Mouse (Mus musculus): ENCODE results near the gene Cdk8.
"Not testable (repeated sequence)": the region's sequence is repeated elsewhere in the genome, so short reads cannot be mapped to it uniquely, and the experiment has no call there.

The Cdk8 gene

GRCm38 (mm10) chr5:146230864-146231654, at the start of gene Cdk8:
TSS of gene Cdk8 (plus strand) at chr5:146231230.
- peak; percentile 96 for DNase-seq (ENCODE audit: extremely low spot score, low spot score)

DNA sequence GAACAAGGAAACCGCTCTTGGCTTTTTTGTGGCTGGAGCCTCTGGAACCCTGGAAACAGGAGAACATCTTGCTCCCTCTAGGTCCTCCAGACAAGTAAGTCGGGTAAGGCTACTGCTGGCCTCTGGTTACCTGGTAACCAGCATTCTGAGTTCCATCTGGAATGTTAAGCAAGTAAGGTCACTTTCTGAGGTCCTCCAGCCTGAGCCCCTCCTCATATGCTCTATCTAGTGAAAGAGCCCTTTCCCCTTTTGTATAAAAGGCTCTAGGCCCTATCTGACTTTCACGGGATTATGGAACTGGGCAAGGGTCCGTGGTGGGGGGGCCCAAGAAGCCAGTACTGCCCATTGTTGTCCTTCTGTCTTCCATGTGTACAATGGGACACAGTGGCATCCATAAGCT, 45.8 kb upstream of the Cdk8 start, which contains the start of gene 1700001J03Rik:
Gene 1700001J03Rik, minus strand, starts transcription at position 101 of the 400 bp plus-strand sequence.
- not testable (repeated sequence) for DNase-seq (ENCODE audit: extremely low spot score, low spot score)

DNA sequence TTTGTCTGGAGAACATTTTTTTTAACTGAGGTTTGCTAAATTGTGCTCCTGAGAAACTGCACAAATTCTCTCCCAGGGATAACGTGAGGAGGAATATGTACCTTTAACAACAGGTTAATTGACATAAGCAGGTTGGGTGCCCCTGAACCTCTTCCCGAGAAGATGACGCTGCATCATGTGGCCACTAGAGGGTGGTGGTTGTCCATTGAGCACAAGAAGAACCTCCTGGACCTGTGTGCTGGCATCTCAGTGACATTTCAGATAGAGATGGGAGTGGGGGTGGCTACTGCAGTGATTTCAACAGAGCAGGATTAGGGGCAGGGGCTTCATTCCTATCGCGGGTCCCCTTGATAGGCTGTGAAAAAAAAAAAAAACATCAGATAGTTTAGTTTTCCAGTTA, 43.6 kb upstream of the Cdk8 start:
- peak; percentile 16 for DNase-seq (ENCODE audit: extremely low spot score, low spot score)

DNA sequence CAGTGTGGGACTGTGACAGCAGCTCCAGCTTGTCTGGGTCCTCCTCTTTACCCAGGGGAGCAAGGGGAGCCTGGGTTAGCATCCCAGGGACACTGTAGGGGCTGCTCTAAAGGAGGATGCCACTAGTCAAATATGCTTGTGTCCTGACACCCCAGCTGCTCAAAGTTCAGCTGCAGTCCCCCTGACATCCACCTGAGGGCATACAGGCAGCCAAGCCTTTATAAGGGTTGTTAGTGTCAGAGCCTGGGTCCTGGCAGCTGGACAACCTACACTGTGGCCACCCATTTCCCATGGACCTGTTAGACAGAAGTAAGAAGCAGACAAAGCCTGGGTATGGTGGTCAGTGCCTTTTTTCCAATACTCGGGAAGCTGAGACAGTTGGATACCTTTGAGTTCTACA, 42.9 kb upstream of the Cdk8 start:
- no peak for DNase-seq (ENCODE audit: extremely low spot score, low spot score)

- DNase-seq (ENCODE audit: extremely low spot score, low spot score), result no peak
These were observed 42.3 kb upstream of the Cdk8 start for GRCm38 (mm10) chr5:146188712-146189111.

DNA sequence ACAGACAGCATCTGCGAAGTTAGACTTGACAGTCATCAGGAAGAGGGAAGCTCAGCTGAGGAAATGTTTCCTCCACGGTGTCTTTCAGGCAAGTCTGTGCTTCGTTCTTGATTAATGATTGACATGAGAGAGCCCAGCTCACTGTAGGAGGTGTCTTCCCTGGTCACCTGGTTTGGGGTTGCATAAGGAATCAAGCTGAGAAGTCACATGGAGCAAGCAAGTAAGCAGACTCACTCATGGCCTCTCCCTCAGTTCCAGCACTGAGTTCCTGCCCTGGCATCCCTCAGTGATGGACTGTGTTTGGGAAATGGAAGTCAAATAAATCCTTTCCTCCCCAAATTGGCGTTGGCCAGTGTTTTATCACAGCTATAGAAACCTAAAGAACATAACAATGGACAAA, 40.9 kb upstream of the Cdk8 start:
- no peak for DNase-seq (ENCODE audit: extremely low spot score, low spot score)

GRCm38 (mm10) chr5:146190501-146191269, 40.3 kb upstream of the Cdk8 start:
- DNase-seq (ENCODE audit: extremely low spot score, low spot score), result no peak

DNA sequence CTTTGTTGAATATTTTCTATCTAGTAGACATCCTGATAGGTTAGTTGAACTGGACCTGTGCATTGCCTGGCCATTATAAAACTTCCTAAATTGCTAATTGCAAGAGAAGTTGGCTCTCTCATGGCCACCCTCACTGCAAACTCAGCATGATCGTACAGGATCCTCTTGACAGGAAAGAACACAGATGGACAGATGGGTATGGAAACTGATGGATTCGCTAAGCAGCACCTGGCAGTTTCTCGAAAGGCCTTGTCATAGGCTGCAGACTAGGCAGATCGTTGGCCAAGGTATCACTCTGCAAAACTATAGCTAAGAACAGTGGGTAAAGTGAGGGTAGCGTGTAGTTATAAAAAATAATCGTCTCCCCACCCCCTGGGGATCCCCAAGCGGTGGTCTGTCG, 37.7 kb upstream of the Cdk8 start:
- DNase-seq (ENCODE audit: extremely low spot score, low spot score), result no peak

GRCm38 (mm10) chr5:146199073-146199472, 32.0 kb upstream of the Cdk8 start:
- no peak for DNase-seq (ENCODE audit: extremely low spot score, low spot score)

DNA sequence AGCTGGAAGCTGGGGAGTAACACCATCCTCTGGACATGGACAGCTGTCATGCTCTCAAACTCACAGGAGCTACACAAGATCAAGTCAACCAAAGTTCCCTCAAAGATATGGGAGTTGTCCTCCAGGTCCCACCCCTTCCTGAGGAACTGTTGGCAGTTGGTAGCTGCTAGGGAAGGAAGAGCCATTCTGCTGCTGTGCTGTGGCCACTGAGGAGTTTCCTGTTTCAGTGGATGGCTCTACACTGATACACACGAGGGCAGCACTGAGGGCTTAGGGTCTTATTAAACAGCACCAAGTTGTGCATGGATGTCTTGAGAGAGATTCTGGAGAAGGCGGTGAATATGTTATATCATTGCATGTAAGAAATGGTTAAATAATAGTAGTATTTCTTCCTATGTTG, 31.5 kb upstream of the Cdk8 start:
- DNase-seq (ENCODE audit: extremely low spot score, low spot score), result no peak

- no peak for DNase-seq (ENCODE audit: extremely low spot score, low spot score)
These were observed 30.4 kb upstream of the Cdk8 start for GRCm38 (mm10) chr5:146200580-146200979.

DNA sequence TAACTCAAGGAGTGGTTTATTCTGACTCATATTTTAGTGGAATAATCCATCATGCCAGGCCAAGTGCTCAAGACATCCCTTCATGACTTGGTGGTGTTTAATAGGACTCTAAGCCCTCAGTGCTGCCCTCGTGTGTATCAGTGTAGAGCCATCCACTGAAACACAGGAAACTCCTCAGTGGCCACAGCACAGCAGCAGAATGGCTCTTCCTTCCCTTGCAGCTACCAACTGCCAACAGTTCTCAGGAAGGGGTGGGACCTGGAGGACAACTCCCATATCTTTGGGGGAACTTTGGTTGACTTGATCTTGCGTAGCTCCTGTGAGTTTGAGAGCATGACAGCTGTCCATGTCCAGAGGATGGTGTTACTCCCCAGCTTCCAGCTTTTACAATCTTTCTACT, 27.1 kb upstream of the Cdk8 start:
- DNase-seq (ENCODE audit: extremely low spot score, low spot score), result no peak

- DNase-seq (ENCODE audit: extremely low spot score, low spot score), result no peak
These were observed 25.5 kb upstream of the Cdk8 start for GRCm38 (mm10) chr5:146205537-146205936.

GRCm38 (mm10) chr5:146220501-146220878, 10.5 kb upstream of the Cdk8 start:
- no peak for DNase-seq (ENCODE audit: extremely low spot score, low spot score)

- DNase-seq (ENCODE audit: extremely low spot score, low spot score), result peak; percentile 93
These were observed 9.9 kb upstream of the Cdk8 start, which contains the start of gene Rnf6 for GRCm38 (mm10) chr5:146220879-146221714. TSS of gene Rnf6 (minus strand) at chr5:146221555.

- no peak for DNase-seq (ENCODE audit: extremely low spot score, low spot score)
These were observed 9.3 kb upstream of the Cdk8 start for GRCm38 (mm10) chr5:146221722-146222121.

DNA sequence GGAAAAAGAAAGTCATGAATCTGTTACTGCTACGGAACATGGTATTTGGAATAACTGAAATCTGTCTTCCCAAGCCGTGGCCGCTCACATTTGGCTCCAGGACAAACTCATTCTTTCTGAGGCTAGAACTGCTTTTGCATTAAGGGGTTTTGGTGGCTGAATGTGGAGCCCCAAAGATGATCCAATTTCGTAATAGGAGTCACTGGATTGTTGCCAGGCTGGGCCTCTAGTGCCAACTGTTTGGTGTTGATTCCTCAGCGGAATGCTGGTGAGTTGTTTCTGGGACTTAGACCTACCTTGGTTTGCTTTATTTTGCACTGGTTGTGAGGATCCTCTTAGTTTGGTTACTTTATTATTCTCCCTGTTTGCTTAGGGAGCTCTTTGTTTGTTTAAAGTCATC, 7.2 kb upstream of the Cdk8 start:
- no peak for DNase-seq (ENCODE audit: extremely low spot score, low spot score)

DNA sequence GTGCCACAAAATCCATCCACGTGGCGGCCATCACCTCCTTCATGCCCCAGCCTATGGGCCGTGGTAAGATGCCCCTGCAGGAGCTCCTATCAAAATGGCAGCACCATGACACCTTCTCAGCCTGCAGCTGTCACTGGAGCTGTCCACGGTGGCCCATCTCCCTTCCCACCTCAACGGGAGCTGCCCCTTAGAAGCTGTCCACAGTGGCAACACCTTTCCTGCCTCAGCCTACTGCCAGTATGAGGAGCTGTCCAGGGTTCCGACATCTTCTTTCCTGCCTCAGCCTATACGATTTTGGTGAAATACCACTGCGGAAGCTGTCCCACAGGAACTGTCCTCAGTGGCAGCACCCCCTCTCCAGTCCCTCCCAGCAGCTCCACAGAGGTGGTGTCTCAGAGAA, 3.5 kb upstream of the Cdk8 start:
- no peak for DNase-seq (ENCODE audit: extremely low spot score, low spot score)

DNA sequence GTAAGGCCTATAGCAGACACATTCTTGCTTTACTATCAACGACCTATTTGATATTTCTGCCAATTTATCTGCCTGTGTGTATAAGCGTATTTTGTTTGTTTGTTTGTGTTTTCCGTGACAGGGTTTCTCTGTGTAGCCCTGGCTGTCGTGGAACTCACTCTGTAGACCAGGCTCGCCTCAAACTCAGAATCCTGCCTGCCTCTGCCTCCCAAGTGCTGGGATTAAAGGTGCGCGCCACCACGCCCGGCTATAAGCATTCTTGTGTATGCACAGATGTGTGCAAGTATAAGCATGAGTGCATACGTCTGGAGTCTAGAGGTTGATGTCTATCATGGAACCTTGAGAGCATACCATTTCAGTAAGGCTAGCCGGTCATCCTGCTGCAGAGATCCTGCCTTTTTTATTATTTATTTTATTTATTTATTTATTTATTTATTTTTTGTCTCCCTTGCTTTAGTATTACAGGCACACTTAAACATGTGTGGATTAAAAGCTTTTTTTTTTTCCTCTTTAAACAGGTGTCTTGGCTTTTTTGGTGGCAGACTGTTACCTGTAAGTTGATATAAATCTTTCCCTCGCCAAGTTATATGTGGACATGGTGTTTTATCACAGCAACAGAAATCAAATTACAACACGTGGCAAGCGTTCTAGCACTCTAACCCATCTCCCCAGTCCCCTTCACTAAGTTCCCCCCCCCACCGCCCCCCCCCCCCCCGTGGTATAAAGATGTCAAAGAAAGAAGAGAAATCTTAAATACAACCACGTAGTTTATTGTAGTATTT, 970 bp upstream of the Cdk8 start:
- DNase-seq (ENCODE audit: extremely low spot score, low spot score), result no peak

DNA sequence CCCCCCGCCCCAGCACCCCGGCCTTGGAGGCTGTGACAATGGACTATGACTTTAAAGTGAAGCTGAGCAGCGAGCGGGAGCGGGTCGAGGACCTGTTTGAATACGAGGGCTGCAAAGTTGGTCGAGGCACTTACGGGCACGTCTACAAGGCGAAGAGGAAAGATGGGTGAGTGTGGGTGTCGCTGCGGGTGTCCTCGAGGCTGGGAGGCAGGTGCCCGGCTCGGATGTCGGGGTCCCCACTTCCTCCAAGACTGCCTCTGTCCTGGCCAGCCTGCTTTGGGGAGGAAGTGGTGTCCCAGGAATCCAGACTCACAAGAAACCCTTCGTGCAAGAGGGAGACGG, 596 bp downstream of the Cdk8 start:
- peak; percentile 54 for DNase-seq (ENCODE audit: extremely low spot score, low spot score)

GRCm38 (mm10) chr5:146232056-146232675, 1.1 kb downstream of the Cdk8 start:
- no peak for DNase-seq (ENCODE audit: extremely low spot score, low spot score)
